Mouse (Mus musculus) right cerebral cortex, postnatal 25 days (tissue): ENCODE results near the gene Ski.
A peak's percentile ranks its signal among the peaks of the same experiment; 100 is the strongest.

ENCODE experiments used
- DNase-seq: peaks from one replicate; pipeline ENCODE4 v3.0.0; 2022

Ski gene

GRCm38 (mm10) chr4:155234371-155235310, 12.2 kb upstream of the Ski start:
- DNase-seq: no peak

DNA sequence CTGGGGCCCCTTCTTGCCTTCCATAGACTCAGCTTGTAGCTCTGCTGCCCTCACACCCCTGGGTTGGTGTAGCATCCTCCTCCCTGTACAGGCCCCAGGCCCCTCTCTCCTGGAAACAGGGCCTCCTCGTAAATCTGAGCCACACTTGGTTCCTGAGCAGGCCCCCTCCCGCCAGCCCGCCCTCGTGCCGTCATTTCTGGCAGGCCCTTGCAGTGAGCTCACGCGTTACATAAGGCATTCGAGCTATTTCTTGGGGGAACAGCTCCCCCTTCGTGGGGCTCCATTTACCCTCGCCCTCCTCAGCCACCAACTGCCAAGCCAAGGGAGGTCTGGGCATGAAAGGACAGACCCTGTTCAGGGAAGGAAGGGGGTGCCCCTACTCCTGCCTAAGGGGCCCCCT, 11.5 kb upstream of the Ski start:
- DNase-seq: peak; percentile 89

GRCm38 (mm10) chr4:155228461-155228860, 6.1 kb upstream of the Ski start:
- no peak for DNase-seq

DNA sequence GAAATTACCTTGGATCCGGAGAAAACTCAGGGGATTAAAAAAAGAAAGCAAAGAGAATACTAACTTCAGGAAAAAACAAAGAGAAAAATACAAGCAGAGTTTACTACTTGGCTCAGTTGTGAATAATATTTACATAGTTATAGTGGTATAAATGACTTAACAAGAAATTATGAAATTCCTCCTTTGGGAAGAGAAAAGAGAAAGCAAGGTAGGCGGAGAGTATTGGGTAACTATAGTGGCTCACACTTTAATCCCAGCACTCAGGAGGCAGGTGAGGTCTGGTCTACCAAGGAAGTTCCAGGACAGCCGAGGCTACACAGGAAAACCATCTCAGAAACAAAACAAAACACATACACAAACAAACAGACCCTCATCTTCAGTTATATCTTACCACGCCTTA, 5.6 kb upstream of the Ski start:
- no peak for DNase-seq

GRCm38 (mm10) chr4:155225918-155226317, 3.5 kb upstream of the Ski start:
- no peak for DNase-seq

GRCm38 (mm10) chr4:155223594-155224528, 1.5 kb upstream of the Ski start:
- no peak for DNase-seq

- DNase-seq: peak; percentile 100
These were observed 625 bp upstream of the Ski start for GRCm38 (mm10) chr4:155222841-155223593.

GRCm38 (mm10) chr4:155221599-155222551, 517 bp downstream of the Ski start:
- peak; percentile 81 for DNase-seq

GRCm38 (mm10) chr4:155221106-155221505, 1.3 kb downstream of the Ski start:
- DNase-seq: no peak

DNA sequence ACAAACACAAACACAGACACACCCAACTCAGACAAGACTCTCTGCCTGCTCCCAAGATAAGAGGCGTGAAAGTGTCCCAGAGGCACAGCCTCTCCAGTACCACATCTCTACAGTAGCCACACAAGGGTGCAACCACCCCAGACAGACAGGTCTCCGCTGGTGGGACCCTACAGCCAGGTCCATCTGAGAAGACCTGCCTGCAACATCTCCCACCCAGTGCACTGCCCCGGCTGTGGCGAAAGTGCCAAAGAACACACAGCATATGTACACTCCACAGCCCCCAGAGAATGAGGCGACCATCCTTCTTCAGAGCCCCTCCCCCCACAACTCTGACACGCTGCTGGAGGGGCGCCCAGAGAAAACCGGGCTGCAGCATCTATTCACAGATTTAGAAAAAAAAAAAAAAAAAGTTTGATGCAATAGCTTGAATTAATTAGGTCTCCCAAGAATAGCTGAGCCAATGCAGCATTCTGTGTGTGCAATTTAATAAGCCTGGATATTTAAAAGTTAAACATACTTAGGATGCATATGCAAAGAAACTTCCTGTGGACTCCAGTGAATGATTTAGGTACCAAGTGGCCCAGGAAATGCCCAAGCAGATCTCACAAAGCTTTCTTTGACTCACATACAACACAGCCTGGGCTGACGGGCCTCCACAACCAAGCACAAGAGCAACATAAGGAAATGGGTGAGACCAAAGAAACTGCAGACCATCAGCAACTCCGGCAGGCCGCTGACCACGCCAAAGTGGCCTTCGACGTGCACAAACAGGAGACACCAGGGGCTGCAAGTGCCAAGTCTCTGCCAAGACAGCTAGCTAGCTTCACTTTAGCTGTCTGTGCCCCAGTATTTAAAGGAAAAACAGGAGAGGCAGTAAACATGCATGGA, 1.9 kb downstream of the Ski start:
- DNase-seq: no peak

DNA sequence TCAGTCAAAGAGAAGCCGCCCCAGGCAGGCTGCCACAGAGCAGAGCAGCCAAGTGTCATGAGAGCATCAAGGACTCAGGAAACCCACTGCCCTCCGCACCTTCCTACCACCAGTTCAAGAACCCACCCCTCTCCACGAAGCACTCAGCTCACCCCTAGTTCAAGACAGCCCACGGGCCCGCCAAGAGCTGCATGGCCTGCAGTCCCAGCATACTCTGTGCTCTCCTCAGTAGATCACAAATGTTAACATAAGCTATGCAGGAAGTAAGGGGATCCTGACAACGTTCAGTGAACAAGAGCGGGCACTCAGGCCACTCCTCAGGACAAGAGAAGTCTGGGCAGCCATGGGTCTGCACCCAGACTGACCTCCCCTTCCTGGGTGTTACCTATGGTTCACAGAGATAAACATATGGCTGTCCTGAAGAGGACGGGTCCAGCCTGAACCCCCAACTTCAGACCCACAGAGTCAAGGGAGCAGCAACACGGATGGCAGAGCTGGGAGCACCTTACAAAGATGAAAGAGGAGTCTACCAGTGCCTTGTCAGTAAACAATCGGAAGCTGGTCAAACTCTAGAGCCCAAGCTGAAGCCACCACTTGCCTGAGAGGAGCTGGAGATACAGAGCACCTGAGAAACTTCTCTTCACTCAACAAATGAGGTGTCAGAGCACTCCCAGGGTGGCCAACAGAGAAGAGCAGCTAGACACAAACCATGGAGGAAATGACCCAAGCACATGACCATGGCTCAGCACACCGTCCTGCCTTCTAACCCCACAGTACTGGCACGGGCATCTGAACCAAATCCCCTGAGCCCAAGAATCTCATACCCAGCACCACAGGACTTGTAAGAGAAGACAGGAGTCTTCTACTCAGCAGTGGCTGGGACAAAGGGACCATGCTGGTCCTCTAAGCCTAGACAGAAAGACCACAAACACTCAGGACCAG, 2.9 kb downstream of the Ski start:
- no peak for DNase-seq

- DNase-seq: no peak
These were observed 4.2 kb downstream of the Ski start for GRCm38 (mm10) chr4:155218104-155218732.

DNA sequence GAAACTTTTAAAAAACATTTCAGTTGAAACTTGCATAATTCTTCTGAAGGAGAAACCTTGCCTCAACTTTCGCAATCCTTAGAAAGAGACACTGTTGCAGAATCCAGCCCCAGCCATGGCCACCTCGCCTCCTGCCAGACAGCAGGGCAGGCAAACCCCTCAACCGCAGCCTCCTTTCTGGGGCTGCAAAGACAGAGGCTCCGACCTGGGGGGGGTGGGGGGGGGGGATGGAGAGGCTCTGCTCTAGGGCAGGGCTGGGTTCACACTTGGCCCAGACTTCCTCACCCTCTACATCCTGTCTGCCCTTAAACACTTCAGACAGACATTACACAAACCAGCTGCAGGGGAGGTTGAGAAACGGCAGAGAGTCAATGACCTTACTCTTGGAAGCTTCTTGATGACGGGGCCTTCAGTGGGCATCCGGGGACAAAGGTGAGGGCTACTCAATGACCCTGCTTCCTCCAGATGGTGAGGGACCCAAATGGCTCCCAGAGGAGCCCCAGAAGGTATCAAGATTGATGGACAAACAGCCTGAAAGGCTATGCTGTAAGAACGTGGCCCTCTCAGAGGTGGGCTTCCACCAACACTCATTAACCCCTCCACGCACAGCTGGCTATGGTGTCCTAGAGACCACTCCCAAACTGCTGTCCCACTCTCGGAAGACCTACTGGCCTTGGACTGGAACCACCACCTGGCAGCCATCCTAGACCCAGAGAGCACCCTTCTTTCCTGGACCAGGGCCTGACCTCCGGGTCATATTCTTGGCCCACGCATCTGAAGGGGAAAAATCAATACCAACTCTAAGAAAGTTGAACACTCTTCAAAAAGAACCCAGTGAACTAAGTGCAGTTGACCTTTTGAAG, 4.9 kb downstream of the Ski start:
- DNase-seq: no peak

DNA sequence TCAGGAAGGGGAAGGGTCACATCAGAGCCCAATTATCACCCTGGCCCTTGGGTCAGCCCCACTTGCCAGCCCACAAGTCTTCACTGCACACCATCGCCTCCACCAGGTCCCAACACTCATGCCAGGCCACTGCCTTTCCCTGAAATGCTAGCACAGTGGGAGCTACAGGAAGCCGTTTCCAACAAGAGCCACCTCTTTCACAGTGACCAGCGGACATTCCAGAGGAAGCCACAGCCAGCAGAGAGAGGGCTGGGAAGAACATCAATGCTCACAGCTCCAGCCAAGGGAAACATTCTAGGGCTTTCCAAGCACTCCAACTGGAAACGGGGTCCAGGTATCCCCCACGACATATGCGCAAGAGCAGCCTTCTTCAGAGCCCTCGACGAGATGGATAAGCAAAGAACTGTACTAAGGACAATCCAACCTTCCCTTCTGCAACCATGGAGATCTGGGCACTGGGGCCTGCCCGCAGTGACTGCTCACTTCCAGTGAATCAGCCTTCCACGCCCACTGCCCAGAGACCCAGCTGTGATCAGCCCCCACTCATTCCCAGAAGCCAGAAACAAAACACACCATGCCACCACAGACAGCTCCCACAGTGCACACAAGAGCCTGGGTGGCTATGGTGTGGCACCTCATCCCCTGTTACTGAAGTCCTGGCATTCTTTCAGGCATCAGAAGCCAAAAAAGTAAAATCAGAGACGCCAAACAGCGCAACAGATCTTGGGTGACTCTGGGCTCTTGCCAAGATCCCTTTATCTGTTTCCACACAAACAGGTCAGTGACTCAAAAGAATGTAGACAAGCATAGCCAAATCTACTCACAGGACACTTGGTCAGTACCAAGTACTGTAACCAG, 6.4 kb downstream of the Ski start:
- DNase-seq: peak; percentile 51

GRCm38 (mm10) chr4:155215203-155215602, 7.2 kb downstream of the Ski start:
- DNase-seq: no peak

DNA sequence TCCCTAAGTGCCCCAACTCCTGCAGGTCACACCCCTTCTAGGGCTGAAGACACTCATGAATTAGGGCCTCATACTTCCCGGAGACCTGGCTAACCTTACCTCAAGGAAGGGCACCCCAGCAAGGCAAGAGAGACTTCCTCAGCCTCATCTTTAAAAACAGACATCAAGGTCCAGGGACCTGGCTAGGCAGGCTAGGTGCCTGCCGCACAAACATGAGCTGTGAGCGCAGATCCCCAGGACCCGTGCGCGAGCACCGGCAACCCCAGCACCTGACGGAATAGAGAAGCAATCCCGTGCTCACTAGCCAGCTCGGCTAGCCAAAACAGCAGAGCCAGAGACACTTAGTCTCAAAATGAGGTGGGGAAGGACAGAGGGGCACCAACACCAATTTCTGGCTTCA, 7.6 kb downstream of the Ski start:
- DNase-seq: no peak

GRCm38 (mm10) chr4:155214188-155214587, 8.2 kb downstream of the Ski start:
- DNase-seq: no peak
